Comparison of ENCODE assay signal across 21 mouse cellular contexts in genomic region chr8:90843127-90843526, GRCm38 (mm10). TPM values are rescaled to one million over a fixed set of nuclear protein-coding genes. Genes with fewer than 3 reads are reported as not detected.
"Had no signal": no experiment of that assay in that cellular context is flagged by ENCODE, and none has a peak within 500 bp of the region (broad histone marks: within the 10 kb centered on the region; RNA-seq: fewer than 3 reads in every experiment).

No protein-coding gene starts in this region.

- DNase-seq: kidney, adult 8-10 months; kidney, postnatal 25 days; layer of hippocampus, adult 9-11 months; layer of hippocampus, postnatal 36 days; lung, postnatal 14 days; right cerebral cortex, postnatal 25 days; thymus, postnatal 36 days had no signal

- H3K9ac ChIP-seq: limb, embryonic 15.5 days; liver, embryonic 12.5 days; lung, embryonic 15.5 days; midbrain, embryonic 15.5 days; neural tube, embryonic 13.5 days had no signal

- H3K27ac ChIP-seq: liver, embryonic 12.5 days; lung, embryonic 15.5 days; macrophage; midbrain, embryonic 15.5 days; neural tube, embryonic 13.5 days had no signal

- ATAC-seq: liver, embryonic 12.5 days; midbrain, embryonic 15.5 days had no signal

- H3K27me3 ChIP-seq: limb, embryonic 15.5 days; liver, embryonic 12.5 days; lung, embryonic 15.5 days; midbrain, embryonic 15.5 days; neural tube, embryonic 13.5 days had no signal

- H3K4me2 ChIP-seq: limb, embryonic 15.5 days; liver, embryonic 12.5 days; lung, embryonic 15.5 days; midbrain, embryonic 11.5 days; midbrain, embryonic 15.5 days; neural tube, embryonic 13.5 days had no signal

- H3K36me3 ChIP-seq: limb, embryonic 15.5 days; liver, embryonic 12.5 days; lung, embryonic 15.5 days; midbrain, embryonic 15.5 days; neural tube, embryonic 13.5 days had no signal

- H3K4me3 ChIP-seq: limb, embryonic 15.5 days; liver, embryonic 12.5 days; lung, embryonic 15.5 days; megakaryocyte, embryonic 14.5 days; midbrain, embryonic 15.5 days; neural tube, embryonic 13.5 days had no signal

- H3K4me1 ChIP-seq: liver, embryonic 12.5 days; lung, embryonic 15.5 days; midbrain, embryonic 15.5 days; neural tube, embryonic 13.5 days had no signal

- H3K9me3 ChIP-seq: limb, embryonic 15.5 days; liver, embryonic 12.5 days; lung, embryonic 15.5 days; megakaryocyte, embryonic 14.5 days; midbrain, embryonic 15.5 days; neural tube, embryonic 13.5 days had no signal

RNA-seq across cellular contexts. Expression of gene Gm19935, which starts 25.9 kb away (rescaled TPM):
- total RNA-seq: monocyte, adult 5-6 weeks had no signal
- polyA plus RNA-seq: kidney, embryonic 16.5 days; limb, embryonic 11.5 days; limb, embryonic 15.5 days; liver, embryonic 12.5 days; liver, embryonic 16.5 days; macrophage; midbrain, embryonic 11.5 days; small intestine, adult 2 months; stomach, embryonic 14.5 days had no signal
